ENCODE assay signal across 20 mouse cellular contexts in genomic region chr16:58627597-58628335, GRCm38 (mm10). TPM values are rescaled to one million over a fixed set of nuclear protein-coding genes. Genes with fewer than 3 reads are reported as not detected.
DNase-seq lines count a peak whose midpoint lies in the region; ATAC-seq and TF ChIP-seq lines count a peak whose summit lies in the region.
"Had no signal": no experiment of that assay in that cellular context is flagged by ENCODE, and none has a peak within 500 bp of the region (broad histone marks: within the 10 kb centered on the region; RNA-seq: fewer than 3 reads in every experiment).

No protein-coding gene starts in this region.

- H3K27ac ChIP-seq in hindbrain, embryonic 14.5 days, result no peak overlapping the region
- no peak overlapping the region for H3K27ac ChIP-seq in hindbrain, embryonic 13.5 days
- H3K27ac ChIP-seq in midbrain, postnatal 0 days (ENCODE audit: low read depth, low read length), result no peak overlapping the region
- no peak overlapping the region for H3K27ac ChIP-seq in midbrain, embryonic 13.5 days
- no peak overlapping the region for H3K27ac ChIP-seq in stomach, postnatal 0 days (replicated peaks)
- no peak overlapping the region for H3K27ac ChIP-seq in intestine, embryonic 15.5 days
- H3K27ac ChIP-seq: embryonic facial prominence, embryonic 13.5 days; forebrain, embryonic 12.5 days; limb, embryonic 15.5 days; stomach, embryonic 15.5 days had no signal

- H3K4me3 ChIP-seq in hindbrain, embryonic 14.5 days (replicated peaks; ENCODE audit: low read length), result no peak overlapping the region
- no peak overlapping the region for H3K4me3 ChIP-seq in hindbrain, embryonic 13.5 days
- no peak overlapping the region for H3K4me3 ChIP-seq in midbrain, postnatal 0 days (ENCODE audit: low read depth, low read length)
- H3K4me3 ChIP-seq in midbrain, embryonic 13.5 days (replicated peaks), result no peak overlapping the region
- H3K4me3 ChIP-seq in stomach, postnatal 0 days (ENCODE audit: low read depth, low read length), result no peak overlapping the region
- H3K4me3 ChIP-seq in intestine, embryonic 15.5 days (replicated peaks), result no peak overlapping the region
- H3K4me3 ChIP-seq: embryonic facial prominence, embryonic 13.5 days; forebrain, embryonic 12.5 days; limb, embryonic 15.5 days; megakaryocyte, embryonic 14.5 days; stomach, embryonic 15.5 days had no signal

- H3K36me3 ChIP-seq in hindbrain, embryonic 14.5 days (replicated peaks; ENCODE audit: control insufficient read depth, insufficient read depth), result no peaks in the 10 kb centered on the region
- H3K36me3 ChIP-seq in hindbrain, embryonic 13.5 days, result no peaks in the 10 kb centered on the region
- H3K36me3 ChIP-seq in midbrain, postnatal 0 days (ENCODE audit: insufficient read depth, low read length), result no peaks in the 10 kb centered on the region
- no peaks in the 10 kb centered on the region for H3K36me3 ChIP-seq in midbrain, embryonic 13.5 days
- H3K36me3 ChIP-seq in stomach, postnatal 0 days (ENCODE audit: control insufficient read depth, insufficient read depth, low read length), result no peaks in the 10 kb centered on the region
- no peaks in the 10 kb centered on the region for H3K36me3 ChIP-seq in intestine, embryonic 15.5 days
- H3K36me3 ChIP-seq: embryonic facial prominence, embryonic 13.5 days; forebrain, embryonic 12.5 days; limb, embryonic 15.5 days; stomach, embryonic 15.5 days had no signal

- H3K4me1 ChIP-seq in hindbrain, embryonic 14.5 days (replicated peaks; ENCODE audit: control insufficient read depth, insufficient read depth, low read length), result no peaks in the 10 kb centered on the region
- H3K4me1 ChIP-seq in hindbrain, embryonic 13.5 days (replicated peaks), result no peaks in the 10 kb centered on the region
- H3K4me1 ChIP-seq in midbrain, postnatal 0 days (ENCODE audit: insufficient read depth, low read length), result no peaks in the 10 kb centered on the region
- H3K4me1 ChIP-seq in midbrain, embryonic 13.5 days (replicated peaks), result no peaks in the 10 kb centered on the region
- no peaks in the 10 kb centered on the region for H3K4me1 ChIP-seq in stomach, postnatal 0 days (replicated peaks; ENCODE audit: control insufficient read depth, insufficient read depth)
- H3K4me1 ChIP-seq in intestine, embryonic 15.5 days (replicated peaks), result no peaks in the 10 kb centered on the region
- H3K4me1 ChIP-seq: embryonic facial prominence, embryonic 13.5 days; forebrain, embryonic 12.5 days; stomach, embryonic 15.5 days had no signal

- TF ChIP-seq EP300 in stomach, postnatal 0 days (optimal IDR thresholded peaks at IDR 0.05), result no peak

- peak; percentile 53 for TF ChIP-seq CTCF in midbrain, postnatal 0 days (IDR thresholded peaks at IDR 0.05)
- TF ChIP-seq CTCF in stomach, postnatal 0 days (IDR thresholded peaks at IDR 0.05; ENCODE audit: low read depth), result peak; percentile 62

- peak; percentile 25 for DNase-seq in hindbrain, embryonic 14.5 days (ENCODE audit: low spot score)
- DNase-seq in midbrain, postnatal 0 days (ENCODE audit: low spot score), result no peak
- DNase-seq in induced T-regulatory cell, adult 2 months (ENCODE audit: low read depth), result peak; percentile 4
- DNase-seq in stomach, postnatal 0 days (ENCODE audit: low spot score), result no peak
- no peak for DNase-seq in MN1 (ENCODE audit: low spot score)
- DNase-seq: adrenal gland, postnatal 10 days; cerebellum, postnatal 25 days; kidney, adult 8-10 months; right cerebral cortex, postnatal 25 days; thymus, postnatal 25 days had no signal

- no peaks in the 10 kb centered on the region for H3K27me3 ChIP-seq in hindbrain, embryonic 14.5 days (ENCODE audit: control insufficient read depth, insufficient read depth, low read length)
- no peaks in the 10 kb centered on the region for H3K27me3 ChIP-seq in hindbrain, embryonic 13.5 days
- no peaks in the 10 kb centered on the region for H3K27me3 ChIP-seq in midbrain, postnatal 0 days (ENCODE audit: insufficient read depth, low read length)
- no peaks in the 10 kb centered on the region for H3K27me3 ChIP-seq in midbrain, embryonic 13.5 days
- no peaks in the 10 kb centered on the region for H3K27me3 ChIP-seq in stomach, postnatal 0 days (ENCODE audit: control insufficient read depth, insufficient read depth, low read length)
- no peaks in the 10 kb centered on the region for H3K27me3 ChIP-seq in intestine, embryonic 15.5 days (replicated peaks)
- H3K27me3 ChIP-seq: embryonic facial prominence, embryonic 13.5 days; forebrain, embryonic 12.5 days; limb, embryonic 15.5 days; megakaryocyte, embryonic 14.5 days; stomach, embryonic 15.5 days had no signal

- H3K9me3 ChIP-seq in hindbrain, embryonic 14.5 days (ENCODE audit: control insufficient read depth, low read length), result no peaks in the 10 kb centered on the region
- no peaks in the 10 kb centered on the region for H3K9me3 ChIP-seq in hindbrain, embryonic 13.5 days
- no peaks in the 10 kb centered on the region for H3K9me3 ChIP-seq in midbrain, postnatal 0 days (ENCODE audit: low read length)
- H3K9me3 ChIP-seq in midbrain, embryonic 13.5 days, result no peaks in the 10 kb centered on the region
- no peaks in the 10 kb centered on the region for H3K9me3 ChIP-seq in stomach, postnatal 0 days (ENCODE audit: control insufficient read depth, low read length)
- H3K9me3 ChIP-seq in intestine, embryonic 15.5 days, result no peaks in the 10 kb centered on the region
- H3K9me3 ChIP-seq: embryonic facial prominence, embryonic 13.5 days; forebrain, embryonic 12.5 days; limb, embryonic 15.5 days; megakaryocyte, embryonic 14.5 days; stomach, embryonic 15.5 days had no signal

- WGBS in hindbrain, embryonic 14.5 days, result 93% methylated on average over 4 of the region's 4 CpGs
- 90% methylated on average over 4 of the region's 4 CpGs for WGBS in hindbrain, embryonic 13.5 days
- WGBS in midbrain, postnatal 0 days, result 93% methylated on average over 4 of the region's 4 CpGs
- WGBS in midbrain, embryonic 13.5 days, result 87% methylated on average over 4 of the region's 4 CpGs
- 78% methylated on average over 4 of the region's 4 CpGs for WGBS in stomach, postnatal 0 days
- 81% methylated on average over 4 of the region's 4 CpGs for WGBS in intestine, embryonic 15.5 days

- H3K9ac ChIP-seq in hindbrain, embryonic 14.5 days, result no peak overlapping the region
- no peak overlapping the region for H3K9ac ChIP-seq in hindbrain, embryonic 13.5 days
- no peak overlapping the region for H3K9ac ChIP-seq in midbrain, postnatal 0 days (replicated peaks; ENCODE audit: low read length, poor library complexity, severe bottlenecking)
- no peak overlapping the region for H3K9ac ChIP-seq in midbrain, embryonic 13.5 days (replicated peaks)
- H3K9ac ChIP-seq in stomach, postnatal 0 days (ENCODE audit: low read length), result no peak overlapping the region
- H3K9ac ChIP-seq in intestine, embryonic 15.5 days, result no peak overlapping the region
- H3K9ac ChIP-seq: embryonic facial prominence, embryonic 13.5 days; forebrain, embryonic 12.5 days; limb, embryonic 15.5 days; stomach, embryonic 15.5 days had no signal

- no peak overlapping the region for H3K4me2 ChIP-seq in hindbrain, embryonic 14.5 days (replicated peaks)
- H3K4me2 ChIP-seq in hindbrain, embryonic 13.5 days, result no peak overlapping the region
- no peak overlapping the region for H3K4me2 ChIP-seq in midbrain, postnatal 0 days (ENCODE audit: low read depth, low read length, poor library complexity, severe bottlenecking)
- no peak overlapping the region for H3K4me2 ChIP-seq in midbrain, embryonic 13.5 days (replicated peaks)
- no peak overlapping the region for H3K4me2 ChIP-seq in stomach, postnatal 0 days (replicated peaks; ENCODE audit: low read depth)
- H3K4me2 ChIP-seq in intestine, embryonic 15.5 days (replicated peaks), result no peak overlapping the region
- H3K4me2 ChIP-seq: embryonic facial prominence, embryonic 13.5 days; forebrain, embryonic 12.5 days; limb, embryonic 15.5 days; stomach, embryonic 15.5 days had no signal

- no peak for ATAC-seq in hindbrain, embryonic 14.5 days (ENCODE audit: low FRiP score)
- no peak for ATAC-seq in hindbrain, embryonic 13.5 days (ENCODE audit: low FRiP score)
- no peak for ATAC-seq in midbrain, postnatal 0 days (ENCODE audit: low FRiP score)
- ATAC-seq in midbrain, embryonic 13.5 days, result no peak
- no peak for ATAC-seq in stomach, postnatal 0 days (ENCODE audit: low FRiP score, low TSS enrichment)
- ATAC-seq in intestine, embryonic 15.5 days, result no peak

RNA-seq across cellular contexts. Expression of gene E330017A01Rik, which starts 10.8 kb away (rescaled TPM):
- polyA plus RNA-seq in hindbrain, embryonic 14.5 days (2014; fragmentation: Nextera tagmentation; extraction: Ambion mirVana), result not detected in 2 replicates
- not detected in 2 replicates for polyA plus RNA-seq in hindbrain, embryonic 13.5 days (2015; fragmentation: Nextera tagmentation; extraction: Ambion mirVana)
- not detected in 2 replicates for total RNA-seq in midbrain, postnatal 0 days (2014; rRNA removed)
- polyA plus RNA-seq in midbrain, postnatal 0 days (2015; fragmentation: Nextera tagmentation; extraction: Ambion mirVana), result 0.14 TPM in 1 of 2 replicates, not detected in the other
- polyA plus RNA-seq in midbrain, embryonic 13.5 days (2015; fragmentation: Nextera tagmentation; extraction: Ambion mirVana), result not detected in 2 replicates
- not detected in 2 replicates for polyA plus RNA-seq in stomach, postnatal 0 days (2015; fragmentation: Nextera tagmentation; extraction: Ambion mirVana)
- not detected in 2 replicates for polyA plus RNA-seq in intestine, embryonic 15.5 days (2015; fragmentation: Nextera tagmentation; extraction: Ambion mirVana)
- total RNA-seq: adrenal gland, postnatal 10 days; gastrocnemius, adult 18-20 months; hematopoietic stem cell, adult 5-6 weeks had no signal
- polyA plus RNA-seq: embryonic facial prominence, embryonic 13.5 days; forebrain, embryonic 12.5 days; limb, embryonic 15.5 days; stomach, embryonic 15.5 days had no signal

RNA-seq across cellular contexts. Expression of gene Gm813, which starts 11.0 kb away (rescaled TPM):
- not detected in 2 replicates for polyA plus RNA-seq in hindbrain, embryonic 14.5 days (2014; fragmentation: Nextera tagmentation; extraction: Ambion mirVana)
- polyA plus RNA-seq in hindbrain, embryonic 13.5 days (2015; fragmentation: Nextera tagmentation; extraction: Ambion mirVana), result not detected in 2 replicates
- total RNA-seq in midbrain, postnatal 0 days (2014; rRNA removed), result not detected in 2 replicates
- polyA plus RNA-seq in midbrain, postnatal 0 days (2015; fragmentation: Nextera tagmentation; extraction: Ambion mirVana), result not detected in 2 replicates
- not detected in 2 replicates for polyA plus RNA-seq in midbrain, embryonic 13.5 days (2015; fragmentation: Nextera tagmentation; extraction: Ambion mirVana)
- not detected in 2 replicates for polyA plus RNA-seq in stomach, postnatal 0 days (2015; fragmentation: Nextera tagmentation; extraction: Ambion mirVana)
- not detected in 2 replicates for polyA plus RNA-seq in intestine, embryonic 15.5 days (2015; fragmentation: Nextera tagmentation; extraction: Ambion mirVana)
- total RNA-seq: adrenal gland, postnatal 10 days; gastrocnemius, adult 18-20 months; hematopoietic stem cell, adult 5-6 weeks had no signal
- polyA plus RNA-seq: embryonic facial prominence, embryonic 13.5 days; forebrain, embryonic 12.5 days; limb, embryonic 15.5 days; stomach, embryonic 15.5 days had no signal

RNA-seq across cellular contexts. Expression of gene Cpox, which starts 42.3 kb away (rescaled TPM):
- polyA plus RNA-seq in hindbrain, embryonic 14.5 days (2014; fragmentation: Nextera tagmentation; extraction: Ambion mirVana), result 12.4 and 17.5 TPM in 2 replicates
- polyA plus RNA-seq in hindbrain, embryonic 13.5 days (2015; fragmentation: Nextera tagmentation; extraction: Ambion mirVana), result 10.6 and 10.8 TPM in 2 replicates
- 14.9 and 15.9 TPM in 2 replicates for total RNA-seq in midbrain, postnatal 0 days (2014; rRNA removed)
- polyA plus RNA-seq in midbrain, postnatal 0 days (2015; fragmentation: Nextera tagmentation; extraction: Ambion mirVana), result 10.7 and 12.4 TPM in 2 replicates
- 7.1 and 10.6 TPM in 2 replicates for polyA plus RNA-seq in midbrain, embryonic 13.5 days (2015; fragmentation: Nextera tagmentation; extraction: Ambion mirVana)
- polyA plus RNA-seq in stomach, postnatal 0 days (2015; fragmentation: Nextera tagmentation; extraction: Ambion mirVana), result 42.3 and 44.9 TPM in 2 replicates
- polyA plus RNA-seq in intestine, embryonic 15.5 days (2015; fragmentation: Nextera tagmentation; extraction: Ambion mirVana), result 58.4 and 71.3 TPM in 2 replicates

Comparison
In these comparisons a context has a peak if more than half of its experiments do, and no peak if none do; other contexts are left out.
1. DNase-seq: peak in hindbrain, embryonic 14.5 days (single experiment) and induced T-regulatory cell, adult 2 months (single experiment); none in midbrain, postnatal 0 days (single experiment), stomach, postnatal 0 days (single experiment) and MN1 (single experiment).